Mouse (Mus musculus) liver, postnatal 0 days (tissue): ENCODE data around the gene Tbc1d10c. TPM values are rescaled to one million over a fixed set of nuclear protein-coding genes. Genes with fewer than 3 reads are reported as not detected.

Experiments used
- ATAC-seq: fragments of 200-750 bp; cut with Nextera tagmentation; 2 replicates; pipeline ENCODE4 v1.8.0; 2017; ENCODE audit warnings: mild to moderate bottlenecking, moderate library complexity
- DNase-seq: peaks from one replicate; pipeline ENCODE4 v3.0.0-alpha.2; 2016
- H3K27ac ChIP-seq: fragments of 300-500 bp; sonication (generic); 2 replicates; pipeline ENCODE4 v1.5.1; 2014; ENCODE audit warnings: antibody characterized with exemption, moderate library complexity, mild to moderate bottlenecking, low read depth
- H3K27me3 ChIP-seq: fragments of 300-500 bp; sonication (generic); 2 replicates; pipeline ENCODE4 v1.6.1; 2014; ENCODE audit warnings: low read length, control low read depth, mixed read lengths; ENCODE audit not compliant: insufficient read depth
- H3K36me3 ChIP-seq: fragments of 300-500 bp; sonication (generic); replicated peaks from 2 replicates; pipeline ENCODE4 v1.6.1; 2014; ENCODE audit warnings: mild to moderate bottlenecking, control low read depth, low read length, moderate library complexity, mixed read lengths; ENCODE audit not compliant: insufficient read depth
- H3K4me1 ChIP-seq: fragments of 300-500 bp; sonication (generic); 2 replicates; pipeline ENCODE4 v1.6.1; 2014; ENCODE audit warnings: antibody characterized with exemption, mild to moderate bottlenecking, control low read depth; ENCODE audit not compliant: insufficient read depth
- H3K4me2 ChIP-seq: fragments of 300-500 bp; sonication (generic); 2 replicates; pipeline ENCODE4 v1.6.1; 2014; ENCODE audit warnings: low read depth, mild to moderate bottlenecking, low read length, moderate library complexity, mixed read lengths
- H3K4me3 ChIP-seq: fragments of 300-500 bp; sonication (generic); 2 replicates; pipeline ENCODE4 v1.5.1; 2014; ENCODE audit warnings: low read depth, low read length
- H3K9ac ChIP-seq: fragments of 300-500 bp; sonication (generic); replicated peaks from 2 replicates; pipeline ENCODE4 v1.6.1; 2014; ENCODE audit warnings: mild to moderate bottlenecking, moderate library complexity
- H3K9me3 ChIP-seq: fragments of 300-500 bp; sonication (generic); 2 replicates; pipeline ENCODE4 v1.6.1; 2016; ENCODE audit warnings: mild to moderate bottlenecking, control low read depth, low read length, mixed read lengths
- CTCF ChIP-seq: sonication (generic); IDR thresholded peaks from 2 replicates; pipeline ENCODE4 v1.5.1; 2016; ENCODE audit warnings: antibody characterized with exemption, low read depth
- EP300 ChIP-seq: IDR thresholded peaks from 2 replicates; pipeline ENCODE4 v1.6.1; 2016; ENCODE audit warnings: antibody characterized with exemption, low read depth, mild to moderate bottlenecking
- WGBS: fragments of 180-500 bp; shearing (Covaris S2); extraction: QIAGEN DNeasy Blood & Tissue Kit; methylation state at CpG from one replicate; pipeline ENCODE4 v1.1.7; 2014; ENCODE audit not compliant: insufficient replicate concordance; 5-methylcytosine and 5-hydroxymethylcytosine counted together
- polyA plus RNA-seq: library from polyadenylated mRNA; unstranded; fragments of >200 nt; fragmentation: Nextera tagmentation; extraction: Ambion mirVana; gene quantifications from 2 replicates; pipeline ENCODE4 v1.2.1, GENCODE M21; 2015

Tbc1d10c gene
- polyA plus RNA-seq, 1 experiment from 2014 or later, result 9.9 TPM

DNA sequence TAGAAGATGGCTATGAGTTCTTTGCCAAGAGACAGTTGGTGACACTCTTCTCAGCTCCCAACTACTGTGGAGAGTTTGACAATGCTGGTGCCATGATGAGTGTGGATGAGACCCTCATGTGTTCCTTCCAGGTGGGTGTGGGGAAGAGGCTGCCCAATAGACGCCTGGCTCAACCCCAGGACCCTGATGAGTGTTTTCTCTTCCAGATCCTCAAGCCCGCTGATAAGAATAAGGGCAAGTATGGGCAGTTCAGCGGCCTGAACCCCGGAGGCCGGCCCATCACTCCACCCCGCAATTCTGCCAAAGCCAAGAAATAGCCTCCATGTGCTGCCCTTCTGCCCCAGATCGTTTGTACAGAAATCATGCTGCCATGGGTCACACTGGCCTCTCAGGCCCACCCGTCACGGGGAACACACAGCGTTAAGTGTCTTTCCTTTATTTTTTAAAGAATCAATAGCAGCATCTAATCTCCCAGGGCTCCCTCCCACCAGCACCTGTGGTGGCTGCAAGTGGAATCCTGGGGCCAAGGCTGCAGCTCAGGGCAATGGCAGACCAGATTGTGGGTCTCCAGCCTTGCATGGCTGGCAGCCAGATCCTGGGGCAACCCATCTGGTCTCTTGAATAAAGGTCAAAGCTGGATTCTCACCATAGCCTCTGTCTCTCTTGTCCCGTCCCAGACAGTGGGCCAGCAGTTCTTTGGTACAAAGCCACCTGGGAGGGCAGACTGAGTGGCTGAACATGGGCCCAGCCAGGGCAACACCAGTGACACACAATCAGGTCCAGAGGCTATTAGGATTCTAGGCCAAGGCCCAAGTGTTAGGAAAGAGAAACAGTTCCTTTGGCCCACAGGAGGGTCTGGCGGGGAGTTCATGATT is 3.9 kb upstream of the Tbc1d10c start:
- H3K4me3 ChIP-seq, result no peak overlapping the region
- WGBS, result 76% methylated on average over 12 of the region's 12 CpGs
- TF ChIP-seq CTCF (no peak), EP300 (no peak)
- DNase-seq, result no peak
- H3K9ac ChIP-seq, result no peak overlapping the region
- H3K4me2 ChIP-seq, result no peak overlapping the region
- ATAC-seq, result no peak
- H3K36me3 ChIP-seq, result peaks cover 53% of the 10 kb centered on the region
- H3K4me1 ChIP-seq, result peaks cover 43% of the 10 kb centered on the region
- H3K27ac ChIP-seq, result no peak overlapping the region
- H3K27me3 ChIP-seq, result no peaks in the 10 kb centered on the region
- no peaks in the 10 kb centered on the region for H3K9me3 ChIP-seq

- no peak overlapping the region for H3K4me3 ChIP-seq
- ATAC-seq (no peak), DNase-seq (no peak)
- TF ChIP-seq CTCF (no peak), EP300 (no peak)
- peaks cover 50% of the 10 kb centered on the region for H3K36me3 ChIP-seq
- H3K4me1 ChIP-seq, result peaks cover 42% of the 10 kb centered on the region
- no peak overlapping the region for H3K27ac ChIP-seq
- no peak overlapping the region for H3K4me2 ChIP-seq
- H3K27me3 ChIP-seq, result no peaks in the 10 kb centered on the region
- 73% methylated on average over 8 of the region's 8 CpGs for WGBS
- no peak overlapping the region for H3K9ac ChIP-seq
- H3K9me3 ChIP-seq, result no peaks in the 10 kb centered on the region
Measured at GRCm38 (mm10) chr19:4194021-4194724, 3.1 kb upstream of the Tbc1d10c start.

- no peak for TF ChIP-seq CTCF
- TF ChIP-seq EP300, result no peak
- ATAC-seq, result no peak
- H3K27me3 ChIP-seq, result no peaks in the 10 kb centered on the region
- H3K27ac ChIP-seq, result peak overlapping the region; percentile 89; the same call in 1 of the 2 replicates
- WGBS, result 57% methylated on average over 6 of the region's 6 CpGs
- peak overlapping the region; percentile 85 for H3K4me2 ChIP-seq
- peaks cover 42% of the 10 kb centered on the region for H3K4me1 ChIP-seq
- peak overlapping the region; percentile 93 for H3K9ac ChIP-seq
- no peak for DNase-seq
- H3K9me3 ChIP-seq, result no peaks in the 10 kb centered on the region
- peaks cover 43% of the 10 kb centered on the region for H3K36me3 ChIP-seq
- H3K4me3 ChIP-seq, result peak overlapping the region; percentile 88
Measured at GRCm38 (mm10) chr19:4193129-4193528, 2.0 kb upstream of the Tbc1d10c start.

- DNase-seq, result no peak
- ATAC-seq, result peak; percentile 53
- Histone ChIP-seq H3K27ac (peak overlapping the region; percentile 89), H3K4me2 (peak overlapping the region; percentile 85), H3K4me1 (peaks cover 37% of the 10 kb centered on the region), H3K27me3 (no peaks in the 10 kb centered on the region), H3K9me3 (no peaks in the 10 kb centered on the region), H3K4me3 (peak overlapping the region; percentile 88), H3K36me3 (peaks cover 42% of the 10 kb centered on the region), H3K9ac (peak overlapping the region; percentile 93)
- 1% methylated on average over 35 of the region's 52 CpGs for WGBS
- no peak for TF ChIP-seq EP300
- TF ChIP-seq CTCF, result no peak
Measured at GRCm38 (mm10) chr19:4192251-4192985, 1.3 kb upstream of the Tbc1d10c start.

- H3K4me1 ChIP-seq, result peaks cover 34% of the 10 kb centered on the region
- H3K4me2 ChIP-seq, result peak within 1 kb of the TSS; percentile 85
- peaks cover 35% of the 10 kb centered on the region for H3K36me3 ChIP-seq
- TF ChIP-seq CTCF, result peak; percentile 90
- no peak; the same call in 1 of the 2 replicates for TF ChIP-seq EP300
- H3K27me3 ChIP-seq, result no peaks in the 10 kb centered on the region
- ATAC-seq, result peak; percentile 94
- H3K4me3 ChIP-seq, result peak within 1 kb of the TSS; percentile 88
- peak; percentile 99 for DNase-seq
- 3% methylated on average over 38 of the region's 47 CpGs for WGBS
- H3K9ac ChIP-seq, result peak within 1 kb of the TSS; percentile 93
- no peaks in the 10 kb centered on the region for H3K9me3 ChIP-seq
- H3K27ac ChIP-seq, result peak within 1 kb of the TSS; percentile 89
Measured at GRCm38 (mm10) chr19:4191528-4192250, 605 bp upstream of the Tbc1d10c start, which contains the start of gene Ppp1ca. Ppp1ca (plus strand) TSS chr19:4192065.
